20 mouse cellular contexts compared by ENCODE assay signal in the genomic region with DNA sequence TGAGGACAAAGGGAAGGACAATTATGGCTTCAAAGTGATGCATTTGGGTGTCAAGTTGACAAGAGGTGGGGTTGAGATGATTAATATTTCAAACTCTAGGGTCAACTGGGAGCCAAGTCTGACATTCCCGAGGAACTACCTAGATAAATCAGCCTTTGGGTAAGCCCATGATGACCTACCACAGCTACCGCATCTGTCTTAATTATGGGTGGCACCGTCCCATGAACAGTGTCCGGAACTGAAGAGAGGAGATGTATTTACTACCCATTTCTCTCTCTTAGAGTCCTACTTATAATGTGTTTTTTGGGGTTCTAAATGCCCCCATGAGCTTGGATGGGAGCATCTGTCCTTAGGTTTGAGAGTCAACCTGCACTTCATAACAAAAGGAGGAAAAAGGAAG. TPM values are rescaled to one million over a fixed set of nuclear protein-coding genes. Genes with fewer than 3 reads are reported as not detected.
DNase-seq lines count a peak whose midpoint lies in the region; ATAC-seq lines count a peak whose summit lies in the region.
"Had no signal": no experiment of that assay in that cellular context is flagged by ENCODE, and none has a peak within 500 bp of the region (broad histone marks: within the 10 kb centered on the region; RNA-seq: fewer than 3 reads in every experiment).

No protein-coding gene starts in this region.

- no peaks in the 10 kb centered on the region for H3K27me3 ChIP-seq in midbrain, embryonic 11.5 days (ENCODE audit: control insufficient read depth, insufficient read depth, low read length)
- H3K27me3 ChIP-seq in midbrain, embryonic 13.5 days, result no peaks in the 10 kb centered on the region
- H3K27me3 ChIP-seq: CH12.LX, Patski had no signal

- WGBS in midbrain, embryonic 11.5 days, result 94% methylated on average over 4 of the region's 4 CpGs
- WGBS in midbrain, embryonic 13.5 days, result 96% methylated on average over 4 of the region's 4 CpGs

- no peaks in the 10 kb centered on the region for H3K36me3 ChIP-seq in midbrain, embryonic 11.5 days (ENCODE audit: control insufficient read depth, insufficient read depth, low read length)
- 0 out of 2 replicates have a peak, but pooled peaks cover 4% of the 10 kb centered on the region for H3K36me3 ChIP-seq in midbrain, embryonic 13.5 days
- H3K36me3 ChIP-seq: G1E had no signal

- no peak overlapping the region for H3K4me2 ChIP-seq in midbrain, embryonic 11.5 days
- no peak overlapping the region for H3K4me2 ChIP-seq in midbrain, embryonic 13.5 days (replicated peaks)

- no peak overlapping the region for H3K27ac ChIP-seq in midbrain, embryonic 11.5 days (ENCODE audit: low read depth, low read length)
- no peak overlapping the region for H3K27ac ChIP-seq in midbrain, embryonic 13.5 days

- peak; percentile 54 for DNase-seq in heart, adult 11 months
- no peak for DNase-seq in heart, adult 9 months (ENCODE audit: low spot score in 2 of 2)
- peak; percentile 65 for DNase-seq in midbrain, embryonic 11.5 days (ENCODE audit: low spot score, missing footprints)
- DNase-seq: adrenal gland, adult 2 months; adrenal gland, adult 8-10 months; adrenal gland, postnatal 10 days; adrenal gland, postnatal 14 days; adrenal gland, postnatal 25 days; adrenal gland, postnatal 36 days; B cell, adult 2 months; cerebellum, adult 11 months; cerebellum, adult 11-12 months; cerebellum, adult 18-20 months had no signal

- no peaks in the 10 kb centered on the region for H3K4me1 ChIP-seq in midbrain, embryonic 11.5 days (ENCODE audit: control insufficient read depth, insufficient read depth, low read length)
- H3K4me1 ChIP-seq in midbrain, embryonic 13.5 days (replicated peaks), result no peaks in the 10 kb centered on the region

- no peaks in the 10 kb centered on the region; the same call in 1 of the 2 replicates for H3K9me3 ChIP-seq in midbrain, embryonic 11.5 days (ENCODE audit: control insufficient read depth, low read length)
- no peaks in the 10 kb centered on the region for H3K9me3 ChIP-seq in midbrain, embryonic 13.5 days
- H3K9me3 ChIP-seq: G1E had no signal

- ATAC-seq in midbrain, embryonic 11.5 days (ENCODE audit: low FRiP score), result no peak
- ATAC-seq in midbrain, embryonic 13.5 days, result no peak
- ATAC-seq: activated CD4-positive, CD25-positive, alpha-beta regulatory T cell, adult 4 months; CD4-positive, CD25-positive, alpha-beta regulatory T cell, adult 4 months; Patski had no signal

- H3K4me3 ChIP-seq in midbrain, embryonic 11.5 days (ENCODE audit: low read depth, low read length), result no peak overlapping the region
- H3K4me3 ChIP-seq in midbrain, embryonic 13.5 days (replicated peaks), result no peak overlapping the region

- no peak overlapping the region for H3K9ac ChIP-seq in midbrain, embryonic 11.5 days (ENCODE audit: low read length)
- no peak overlapping the region for H3K9ac ChIP-seq in midbrain, embryonic 13.5 days (replicated peaks)

RNA-seq across cellular contexts. Expression of a gene that starts 38.5 kb away (rescaled TPM):
- polyA plus RNA-seq in midbrain, embryonic 11.5 days (2014; fragmentation: Nextera tagmentation; extraction: Ambion mirVana), result not detected in 2 replicates
- polyA plus RNA-seq in midbrain, embryonic 13.5 days (2015; fragmentation: Nextera tagmentation; extraction: Ambion mirVana), result not detected in 2 replicates
- polyA plus RNA-seq: activated CD4-positive, CD25-positive, alpha-beta regulatory T cell, adult 4 months; adrenal gland, adult 2 months; C2C12; CD4-positive, CD25-positive, alpha-beta regulatory T cell, adult 4 months; G1E; Patski had no signal

Comparison
In these comparisons a context has a peak if more than half of its experiments do, and no peak if none do; other contexts are left out.
1. DNase-seq: peak in heart, adult 11 months (single experiment) and midbrain, embryonic 11.5 days (single experiment); none in heart, adult 9 months (0 of 2).